Mouse (Mus musculus) spleen, postnatal 10 days (tissue): ENCODE measurements around the gene Mapk1ip1l.

Experiments used
- DNase-seq, 2 experiments: peaks; one replicate each; pipeline ENCODE4 v3.0.0; 2021 to 2022; ENCODE audit warnings: low spot score in 2 of 2

Gene Mapk1ip1l

GRCm38 (mm10) chr14:47361418-47361817 is 63.4 kb downstream of the Mapk1ip1l start:
- no peak for DNase-seq

- no peak for DNase-seq
Observed at GRCm38 (mm10) chr14:47361899-47362298, 63.8 kb downstream of the Mapk1ip1l start.

- DNase-seq: peak in 1 of 2 experiments; percentile 49
Observed at GRCm38 (mm10) chr14:47364742-47365449, 66.8 kb downstream of the Mapk1ip1l start.

- no peak for DNase-seq
Observed at GRCm38 (mm10) chr14:47366881-47367321, 68.8 kb downstream of the Mapk1ip1l start.

- no peak for DNase-seq
Observed at GRCm38 (mm10) chr14:47367461-47367860, 69.4 kb downstream of the Mapk1ip1l start, which contains the start of gene Lgals3. Gene Lgals3 (plus strand): TSS chr14:47367751.

GRCm38 (mm10) chr14:47369741-47370140 is 71.7 kb downstream of the Mapk1ip1l start:
- DNase-seq: no peak

GRCm38 (mm10) chr14:47370790-47371189 is 72.7 kb downstream of the Mapk1ip1l start:
- DNase-seq: no peak

- no peak for DNase-seq
Observed at GRCm38 (mm10) chr14:47371689-47372088, 73.6 kb downstream of the Mapk1ip1l start.
